Mouse (Mus musculus): ENCODE measurements around the gene Acbd3.

The Acbd3 gene

DNA sequence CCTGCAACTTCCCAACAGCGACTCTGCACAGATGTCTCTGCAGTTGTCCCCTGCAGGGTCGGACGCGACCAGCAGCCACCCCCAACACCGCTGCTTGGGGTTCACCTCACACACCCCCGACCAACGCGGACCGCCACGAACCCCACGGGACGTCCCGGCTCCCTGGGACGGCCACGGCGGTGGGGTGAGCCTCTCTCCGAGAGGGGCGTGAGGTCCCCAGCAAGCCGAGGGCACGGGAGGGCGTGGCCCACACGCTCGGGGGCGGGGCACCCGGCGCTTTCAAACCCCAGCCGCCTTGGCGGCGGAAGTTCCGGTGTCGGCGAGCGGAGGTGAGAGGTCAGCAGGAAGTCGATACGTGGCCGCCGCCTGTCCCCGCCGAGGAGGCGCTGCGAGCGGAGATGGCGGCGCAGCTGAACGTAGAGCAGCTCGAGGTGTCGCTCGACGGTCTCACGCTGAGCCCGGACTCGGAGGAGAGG is at the start of gene Acbd3:
Gene Acbd3, plus strand, starts transcription at position 340 of the 476 bp plus-strand sequence.
- peak; percentile 84 for DNase-seq

DNA sequence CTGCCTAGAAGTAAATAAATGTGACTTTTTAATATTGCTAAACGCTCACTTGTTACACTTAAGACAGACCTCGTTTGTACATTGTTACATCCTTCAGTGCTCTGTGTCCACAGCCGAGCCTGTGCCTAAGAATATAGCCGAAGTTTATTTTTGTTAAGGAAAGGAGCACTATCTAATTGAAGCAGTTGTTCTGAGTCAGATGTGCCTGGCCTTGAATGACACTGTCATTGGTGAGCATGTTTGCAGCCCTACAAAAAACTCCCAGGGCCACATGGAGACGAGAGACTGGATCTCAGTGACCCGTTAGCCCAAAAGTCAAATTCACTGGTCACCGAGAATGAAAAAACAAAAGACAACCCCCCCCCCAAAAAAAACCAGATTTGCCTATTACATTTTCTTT is 34.6 kb upstream of the Acbd3 start:
- no peak for DNase-seq

DNA sequence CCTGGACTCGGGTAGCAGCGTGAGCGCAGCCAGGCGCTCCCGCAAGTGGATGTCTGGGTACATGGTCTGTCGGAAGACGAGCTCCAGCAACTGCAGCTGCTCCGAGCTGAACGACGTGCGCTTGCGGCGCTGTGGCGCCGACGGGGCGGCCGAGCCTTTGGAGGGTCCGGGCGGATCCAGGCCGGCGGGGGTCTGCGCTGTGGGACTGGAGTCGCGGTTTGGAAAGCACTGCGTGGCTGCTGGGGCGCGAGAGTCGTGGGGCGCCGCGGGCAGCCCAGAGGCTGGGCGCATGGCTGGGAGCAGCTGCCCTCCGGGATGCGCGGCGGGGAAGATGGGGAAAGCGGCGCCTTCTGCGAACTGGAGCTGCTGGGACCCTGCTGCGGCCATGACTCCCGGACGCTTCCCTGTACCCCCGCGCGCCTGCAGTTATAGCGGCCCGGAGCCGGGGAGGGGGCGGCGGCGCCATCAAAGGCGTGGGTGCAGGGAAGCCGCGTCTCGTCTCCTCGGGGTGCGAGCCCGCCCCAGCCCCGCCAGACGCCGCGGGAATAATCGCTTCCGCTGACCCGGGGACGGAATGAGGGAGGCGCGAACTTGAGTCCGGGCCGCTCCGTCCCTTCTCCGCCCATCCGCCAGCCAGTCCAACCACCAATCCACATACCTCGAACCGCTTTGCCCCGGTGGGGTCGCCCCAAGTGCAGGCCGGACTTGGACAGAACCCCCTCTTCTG is 29.1 kb upstream of the Acbd3 start, which contains the start of gene Mixl1:
Gene Mixl1, minus strand, starts transcription at position 409 of the 727 bp plus-strand sequence.
- DNase-seq: no peak

DNA sequence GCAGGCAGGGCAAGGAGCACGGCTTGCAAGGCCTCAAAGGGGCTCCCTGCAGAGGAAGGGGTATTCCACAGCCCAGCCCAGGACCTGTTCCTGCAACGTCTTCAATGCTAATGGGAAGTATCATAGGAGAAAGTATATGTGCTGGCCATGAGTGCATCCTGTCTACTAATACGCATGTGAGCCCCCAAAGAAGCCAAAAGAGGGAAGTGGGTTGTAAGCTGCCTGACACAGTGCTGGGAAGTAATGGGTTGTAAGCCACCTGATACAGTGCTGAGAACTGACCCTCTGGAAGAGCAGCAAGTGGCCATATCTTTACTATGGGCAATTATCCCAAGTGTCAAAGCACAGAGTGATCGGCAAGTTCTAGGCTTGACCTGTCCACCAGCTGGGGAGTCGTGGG is 27.8 kb upstream of the Acbd3 start:
- DNase-seq: no peak

DNA sequence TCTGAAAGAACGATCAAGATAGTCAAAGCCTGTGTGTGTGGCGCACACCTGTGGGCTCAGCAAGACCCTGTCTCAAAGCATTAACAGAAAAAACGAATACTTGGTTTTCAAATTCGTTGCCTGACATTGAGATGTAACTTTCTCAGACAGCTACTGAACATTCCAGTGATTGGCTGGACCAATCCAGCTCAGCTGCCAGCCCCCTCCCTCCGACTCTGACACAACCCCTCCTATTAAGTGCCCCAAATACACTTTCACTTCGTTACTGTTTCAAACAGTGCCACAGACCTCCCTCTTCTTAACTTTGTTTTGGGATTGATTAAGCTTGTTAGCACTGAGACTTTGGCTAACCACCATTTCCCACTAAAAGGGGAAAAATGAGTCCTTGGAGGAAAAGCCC is 22.4 kb upstream of the Acbd3 start:
- no peak for DNase-seq

DNA sequence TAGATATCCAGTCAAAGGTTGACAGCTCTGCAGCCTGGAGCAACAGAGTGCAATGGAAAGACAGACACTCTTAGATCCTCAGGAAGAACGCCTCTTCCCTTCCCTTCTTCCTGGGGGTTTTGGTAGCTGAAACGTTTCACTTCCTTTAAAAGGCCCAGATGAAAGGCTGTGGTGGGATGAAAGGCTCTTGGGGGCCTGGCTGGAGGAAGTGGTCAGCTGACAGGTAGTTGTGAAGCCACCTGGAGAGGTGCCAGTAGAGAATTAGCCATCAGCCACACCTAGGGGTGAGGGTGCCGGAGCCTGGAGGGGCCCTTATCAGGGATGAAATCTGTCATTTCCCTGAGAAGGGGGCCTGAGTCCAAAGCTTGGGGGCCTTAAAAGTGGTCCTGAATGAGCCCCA is 18.5 kb upstream of the Acbd3 start:
- DNase-seq: no peak

DNA sequence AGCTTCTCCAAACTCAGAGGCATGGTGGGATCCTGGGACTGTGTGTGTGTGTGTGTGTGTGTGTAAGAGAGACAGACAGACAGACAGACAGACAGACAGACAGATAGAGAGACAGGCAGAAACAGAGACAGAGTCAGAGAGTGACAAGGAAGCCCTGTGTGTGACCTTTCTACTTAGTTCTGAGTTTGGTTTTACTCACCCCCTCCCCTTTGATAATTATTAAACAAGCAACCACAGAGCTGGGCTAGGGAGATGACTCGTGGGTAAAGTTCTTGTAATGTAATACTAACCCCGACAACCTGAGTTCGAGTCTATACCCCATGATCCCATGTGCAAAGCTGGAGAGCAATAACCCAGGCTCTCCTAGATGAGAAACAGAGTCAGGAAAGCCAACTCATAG is 18.0 kb upstream of the Acbd3 start:
- DNase-seq: no peak

DNA sequence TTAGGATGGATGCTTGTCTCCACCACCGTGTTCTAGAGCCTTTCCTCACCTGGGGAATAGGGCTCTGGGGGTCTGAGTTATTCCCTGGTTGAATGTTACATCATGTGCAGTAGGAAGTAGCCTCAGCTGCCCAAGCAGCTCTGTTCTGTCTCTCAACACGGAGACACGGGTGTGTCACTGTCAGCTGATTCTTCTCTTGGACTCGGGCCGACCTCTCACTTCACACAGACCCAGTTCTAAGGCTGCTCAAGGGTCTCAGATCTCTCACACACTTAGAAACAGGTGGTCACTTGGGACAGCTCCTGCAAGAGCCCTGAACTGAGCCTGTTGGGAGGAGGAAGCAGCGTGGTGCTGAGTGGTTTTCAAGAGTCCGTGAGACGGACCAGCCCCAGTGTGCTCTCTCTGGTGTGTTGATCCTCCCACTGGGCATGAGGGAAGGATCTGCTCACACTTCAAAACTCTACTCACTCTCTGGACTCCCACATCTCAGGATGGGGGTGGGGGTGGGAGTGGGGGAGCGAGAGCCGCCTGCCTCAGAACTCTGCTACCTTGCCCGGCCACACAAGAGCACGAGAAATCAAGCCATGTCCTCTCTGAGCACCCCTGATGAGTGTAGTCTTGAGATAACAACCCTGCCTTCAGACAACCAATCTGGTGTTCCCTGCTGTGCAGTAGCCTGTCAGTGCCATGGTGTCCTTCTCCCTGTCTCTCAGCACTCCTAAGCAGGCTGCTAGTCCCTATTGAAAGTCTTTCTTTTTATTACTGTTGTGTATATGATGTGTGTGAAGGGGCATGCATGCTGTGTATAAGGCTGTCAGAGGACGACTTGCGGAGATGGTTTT is 16.7 kb upstream of the Acbd3 start:
- DNase-seq: no peak

DNA sequence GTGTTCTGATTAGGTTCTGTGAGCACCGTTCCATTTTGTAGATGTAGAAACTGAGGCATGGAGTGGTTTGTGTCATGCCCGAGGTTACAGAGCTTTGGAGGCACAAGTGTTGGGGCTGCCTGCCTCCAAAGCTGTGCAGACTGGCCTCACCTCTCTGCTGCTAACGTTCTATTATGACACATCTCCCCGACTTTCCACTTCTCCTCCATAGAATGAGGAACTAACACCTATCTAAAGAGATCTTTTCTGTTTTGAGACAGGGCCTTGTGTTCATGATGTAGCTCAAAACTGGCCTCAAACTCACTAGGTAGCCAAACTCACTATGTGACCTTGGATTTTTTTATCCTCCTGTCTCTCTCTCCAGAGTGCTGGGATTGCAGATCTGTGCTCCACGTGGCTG is 7.1 kb upstream of the Acbd3 start:
- DNase-seq: no peak

DNA sequence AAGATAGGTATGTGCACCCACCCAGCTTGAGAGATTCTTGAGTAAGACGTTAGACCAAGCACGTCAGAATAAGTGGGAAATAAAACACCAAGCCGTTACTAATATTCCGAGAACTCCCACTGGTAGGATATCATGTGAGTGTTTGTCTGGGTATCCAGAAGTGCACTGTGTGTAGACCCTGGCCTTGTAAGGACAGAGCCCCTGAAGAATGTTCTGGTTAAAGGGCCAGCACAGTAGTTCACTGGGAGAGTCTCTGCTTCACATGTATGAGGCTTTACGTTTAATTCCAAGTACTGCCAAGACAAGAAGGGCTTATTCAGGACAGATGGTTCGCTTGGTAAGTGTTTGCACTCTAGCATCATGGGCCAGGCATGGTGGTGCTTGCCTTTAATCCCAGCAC is 6.4 kb upstream of the Acbd3 start:
- DNase-seq: no peak

DNA sequence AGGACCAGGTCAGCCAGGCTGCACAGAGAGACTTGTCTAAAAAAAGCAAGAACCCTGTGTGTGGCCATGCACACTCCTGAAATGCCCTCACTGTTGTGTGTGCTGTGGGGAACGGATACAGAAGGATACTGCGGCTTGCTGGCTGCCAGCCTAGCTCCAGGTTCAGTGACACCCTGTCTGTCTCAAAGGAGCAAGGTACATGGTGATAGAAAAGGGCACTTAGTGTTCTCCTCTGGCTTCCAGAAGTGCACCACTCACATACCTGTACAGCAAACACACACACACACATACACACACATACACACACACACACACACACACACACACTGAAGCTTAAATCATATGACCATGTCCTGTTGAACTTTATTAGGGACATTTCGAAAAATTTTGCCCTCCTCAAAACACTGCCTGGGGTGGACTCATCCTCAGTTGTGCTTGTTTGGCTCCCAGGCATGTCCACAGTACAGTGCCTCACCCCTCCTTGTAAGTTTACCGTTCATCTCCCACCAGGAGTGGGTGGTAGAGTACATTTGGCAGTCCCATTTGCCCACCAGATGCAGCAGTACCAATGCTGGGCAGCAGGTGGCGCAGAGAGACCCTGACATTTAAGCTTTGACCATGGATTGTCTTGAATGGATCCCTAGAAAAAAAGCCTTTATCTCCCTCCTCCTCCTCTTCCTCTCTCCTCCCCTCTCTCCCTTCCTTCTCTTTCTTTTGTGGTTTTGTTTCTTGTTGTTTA is 5.7 kb upstream of the Acbd3 start:
- DNase-seq: peak; percentile 74

DNA sequence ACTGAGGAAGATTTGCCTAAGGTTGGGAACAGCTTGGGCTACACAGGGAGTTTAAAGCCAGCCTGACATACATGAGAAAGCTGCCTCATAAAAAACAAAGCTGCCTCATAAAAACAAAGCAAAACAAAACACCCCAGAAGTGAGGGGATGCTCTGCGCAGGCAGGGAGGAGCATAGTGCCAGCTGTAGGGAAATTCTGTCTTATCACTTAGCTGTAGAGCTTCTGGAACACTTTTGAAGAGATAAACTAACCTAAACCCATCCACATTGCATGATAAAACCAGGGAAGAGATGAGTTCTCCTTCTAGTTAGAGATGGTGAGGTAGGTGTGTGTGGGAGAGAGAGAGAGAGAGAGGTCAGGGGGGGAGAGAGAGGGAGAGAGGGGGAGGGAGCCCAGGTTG is 3.2 kb upstream of the Acbd3 start:
- no peak for DNase-seq

DNA sequence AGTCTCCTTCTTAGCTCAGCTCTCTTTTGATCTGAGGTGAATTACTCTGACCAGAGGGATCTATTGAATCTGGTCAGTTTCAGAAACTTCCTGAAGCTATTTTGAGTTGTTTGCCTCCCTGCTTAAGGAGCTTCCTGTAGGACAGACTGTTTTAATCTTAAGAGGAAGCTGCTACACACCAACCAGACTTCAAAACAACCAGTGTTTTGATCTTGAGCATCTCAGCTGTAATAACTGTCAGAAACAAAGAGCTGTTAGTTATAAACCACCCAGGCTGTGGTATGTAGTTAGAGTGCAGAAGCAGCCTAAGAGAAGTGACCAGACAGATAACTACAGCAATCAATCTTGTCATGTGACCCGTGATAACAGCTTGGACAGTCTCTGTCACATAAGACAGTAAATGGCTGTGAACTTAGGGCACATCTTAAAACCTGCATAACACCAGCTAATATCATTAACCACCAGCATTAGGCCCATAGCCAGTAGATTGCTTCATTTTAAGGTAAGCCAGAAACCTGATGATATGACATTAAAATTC is 2.1 kb upstream of the Acbd3 start:
- DNase-seq: no peak

DNA sequence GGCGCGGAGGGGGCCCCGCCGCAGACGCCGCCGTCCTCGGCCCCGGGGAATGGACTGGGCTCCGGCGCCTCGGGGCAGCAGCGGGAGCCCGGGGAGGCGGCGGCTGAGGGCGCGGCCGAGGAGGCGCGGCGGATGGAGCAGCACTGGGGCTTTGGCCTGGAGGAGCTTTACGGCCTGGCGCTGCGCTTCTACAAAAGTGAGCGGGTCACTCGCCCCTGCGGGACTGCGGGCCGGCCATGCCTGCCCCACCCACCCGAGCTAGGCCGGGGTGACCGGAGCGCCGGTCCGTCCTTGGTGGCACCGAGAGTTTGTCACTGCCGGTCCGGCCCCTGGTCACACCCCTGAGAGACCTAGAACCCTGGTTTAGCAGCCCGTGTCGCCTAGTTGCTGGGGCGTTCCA is 340 bp downstream of the Acbd3 start:
- DNase-seq: no peak

DNA sequence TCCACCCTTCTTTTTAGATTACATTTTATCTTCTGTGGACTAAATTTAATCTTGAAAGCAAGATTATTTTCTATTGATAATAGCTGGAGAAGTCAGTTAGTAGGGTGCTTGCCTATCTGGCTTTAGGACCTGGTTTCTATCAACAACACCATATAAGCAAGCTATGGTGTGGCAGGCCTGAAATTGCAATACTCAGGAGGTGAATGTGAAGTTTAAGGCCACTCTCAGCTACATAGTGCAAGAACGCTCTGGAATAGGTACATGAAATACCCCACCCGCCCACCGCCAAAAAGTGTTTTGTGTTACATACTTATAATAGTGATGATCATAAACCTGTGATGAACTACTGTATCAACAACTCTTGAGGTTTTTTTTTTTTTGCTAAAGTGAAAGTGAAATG is 3.4 kb downstream of the Acbd3 start:
- no peak for DNase-seq

DNA sequence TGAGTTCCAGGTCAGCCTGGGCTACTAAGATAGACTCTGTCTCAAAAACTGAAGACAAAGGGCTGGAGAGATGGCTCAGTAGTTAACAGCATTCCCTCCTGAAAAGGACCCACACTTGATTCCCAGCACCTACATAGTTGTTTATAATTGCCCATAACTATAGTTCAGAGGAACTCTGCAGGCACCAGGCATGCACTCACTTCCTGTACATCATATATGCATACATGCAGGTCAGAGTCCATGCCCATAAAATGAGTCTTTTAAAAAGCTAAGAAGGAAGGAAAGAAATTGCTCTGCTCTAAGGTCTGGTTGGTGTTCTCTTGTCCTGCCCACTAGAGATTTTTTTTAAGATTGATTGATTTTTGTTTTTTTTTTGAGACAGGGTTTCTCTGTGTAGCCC is 22.0 kb downstream of the Acbd3 start:
- no peak for DNase-seq

DNA sequence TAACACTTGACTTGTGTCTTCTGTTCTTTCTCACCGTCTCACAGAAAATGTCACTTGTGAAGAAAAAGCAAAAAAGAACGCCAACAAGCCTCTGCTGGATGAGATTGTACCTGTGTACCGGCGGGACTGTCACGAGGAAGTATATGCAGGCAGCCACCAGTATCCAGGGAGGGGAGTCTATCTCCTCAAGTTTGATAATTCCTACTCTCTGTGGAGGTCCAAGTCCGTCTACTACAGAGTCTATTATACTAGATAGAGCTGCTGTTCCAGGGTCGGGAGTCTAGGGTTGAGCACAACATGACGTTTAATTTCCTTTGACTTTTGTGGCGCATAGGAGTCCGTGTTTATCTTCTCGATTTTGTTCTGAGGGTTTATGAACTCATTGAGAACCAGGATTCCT is 26.3 kb downstream of the Acbd3 start:
- no peak for DNase-seq

DNA sequence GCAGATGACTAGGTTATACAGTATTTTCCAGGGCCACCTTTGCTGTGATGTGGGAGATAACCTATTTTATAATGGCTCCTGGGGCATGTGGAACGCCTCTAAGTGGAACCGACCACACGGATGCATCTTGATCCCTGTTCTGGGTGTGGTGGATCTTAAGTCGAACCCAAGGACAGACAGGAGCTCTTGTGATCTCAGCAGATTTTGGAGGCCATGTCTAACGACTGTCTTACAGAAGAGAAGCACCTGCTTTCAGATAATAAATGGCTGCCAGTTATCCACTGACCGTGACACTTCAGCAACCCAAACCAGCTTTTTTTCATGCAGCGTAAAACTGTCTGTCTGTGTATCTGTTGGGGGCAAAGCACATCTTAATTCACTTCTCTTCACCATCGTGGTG is 28.5 kb downstream of the Acbd3 start:
- DNase-seq: no peak

DNA sequence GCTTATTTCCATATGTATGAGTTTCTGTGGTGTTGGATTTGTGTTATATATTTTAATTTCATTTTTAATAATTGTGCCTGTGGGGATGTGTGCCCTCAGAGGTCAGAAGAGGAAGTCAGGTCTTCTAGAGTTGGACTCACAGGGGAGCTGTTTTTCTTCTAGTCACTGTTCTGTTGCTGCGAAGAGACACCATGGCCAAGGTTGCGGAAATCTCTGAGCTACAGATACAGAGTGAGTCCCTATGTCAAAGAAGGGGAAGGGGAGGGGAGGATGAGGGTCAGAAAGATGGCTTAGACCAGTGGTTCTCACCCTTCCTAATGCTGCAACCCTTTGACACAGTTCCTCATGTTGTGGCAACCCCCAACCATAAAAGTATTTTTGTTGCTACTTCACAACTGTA is 30.9 kb downstream of the Acbd3 start:
- DNase-seq: no peak

DNA sequence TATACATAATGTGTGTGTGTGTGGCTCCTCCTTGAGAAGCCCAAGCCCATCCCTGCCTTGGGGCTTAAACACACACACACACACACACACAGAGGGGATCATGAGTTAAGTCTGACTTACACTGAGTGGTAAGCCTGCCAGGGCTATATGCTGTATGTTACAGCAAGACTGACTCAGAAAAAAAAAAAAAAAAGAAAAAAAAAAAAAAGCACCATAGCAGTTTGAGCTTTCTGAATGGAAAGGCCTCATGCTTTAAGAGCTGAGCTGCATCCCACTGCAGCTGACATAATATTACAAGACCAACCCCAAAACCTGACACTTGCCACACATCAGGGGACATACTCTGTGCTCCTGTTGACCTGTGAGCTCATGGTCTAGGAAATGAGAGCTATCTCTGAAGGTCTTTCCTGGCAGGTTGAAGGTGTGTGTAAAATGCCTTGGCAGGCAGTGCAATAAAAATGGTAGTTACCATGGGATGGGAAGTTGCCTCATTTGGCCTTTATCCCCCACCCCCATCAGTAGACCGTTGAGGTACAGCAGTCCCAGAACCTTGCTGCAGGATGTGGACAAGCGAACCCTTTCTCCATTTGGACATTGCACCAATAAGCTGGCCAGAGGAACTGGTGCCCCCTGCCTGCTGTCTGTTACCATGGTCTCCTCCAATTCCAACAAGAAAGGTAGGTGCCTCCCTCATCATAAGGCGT is 31.6 kb downstream of the Acbd3 start:
- no peak for DNase-seq

DNA sequence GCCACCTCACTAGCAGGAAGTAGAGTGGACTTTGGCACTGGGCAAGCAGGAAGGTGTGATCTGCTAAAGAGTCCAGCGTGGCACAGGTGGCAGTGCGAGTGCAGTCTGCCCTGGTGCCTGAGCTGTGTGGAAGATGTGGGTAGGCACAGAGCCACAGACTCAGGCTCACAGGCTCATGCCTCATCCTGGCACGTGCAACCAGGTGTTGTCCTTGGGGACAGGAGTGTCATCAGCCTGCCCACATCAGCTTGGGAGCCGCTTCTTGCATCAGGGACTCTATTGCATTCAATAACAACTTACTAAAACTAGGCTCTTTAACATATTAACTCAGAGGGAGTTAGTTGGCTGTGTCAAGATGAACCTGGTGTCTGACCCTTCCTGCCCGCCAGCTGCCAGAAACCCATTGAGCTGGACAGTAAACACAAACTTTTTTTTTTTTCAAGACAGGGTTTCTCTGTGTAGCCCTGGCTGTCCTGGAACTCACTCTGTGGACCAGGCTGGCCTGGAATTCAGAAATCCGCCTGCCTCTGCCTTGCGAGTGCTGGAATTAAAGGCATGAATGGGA is 32.2 kb downstream of the Acbd3 start:
- no peak for DNase-seq

DNA sequence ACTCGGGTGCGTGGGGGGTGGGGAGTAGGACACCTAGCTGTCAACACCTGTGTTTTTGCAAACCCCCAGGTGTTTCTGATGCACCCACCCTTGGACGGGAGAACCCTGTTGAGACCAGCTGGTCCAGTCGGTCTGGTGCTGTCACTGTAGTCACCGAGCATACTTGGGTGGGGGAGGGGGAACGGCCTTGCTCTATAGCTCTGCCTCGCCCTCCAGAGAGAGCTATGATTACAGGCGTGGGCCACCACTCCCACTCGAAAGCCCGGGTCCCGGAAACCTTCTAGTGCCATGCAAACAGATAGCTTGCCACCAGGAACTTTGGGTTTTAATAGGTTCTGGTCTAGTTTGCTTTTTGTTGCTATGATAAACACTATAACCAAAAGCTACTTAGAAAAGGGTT is 36.3 kb downstream of the Acbd3 start:
- DNase-seq: no peak

All from cerebellum, adult 11 months (tissue).